Mouse (Mus musculus) megakaryocyte, embryonic 14.5 days (primary cell): Measurements from ENCODE around the gene Trim47. TPM values are rescaled to one million over a fixed set of nuclear protein-coding genes. Genes with fewer than 3 reads are reported as not detected.
"Not testable (repeated sequence)": the region's sequence is repeated elsewhere in the genome, so short reads cannot be mapped to it uniquely, and the experiment has no call there.

Experiments used
- H3K27me3 ChIP-seq: replicated peaks from 2 replicates; pipeline ENCODE3; 2012; ENCODE audit warnings: inconsistent platforms
- H3K36me3 ChIP-seq: replicated peaks from 2 replicates; pipeline ENCODE3; 2012; ENCODE audit warnings: low read length, inconsistent platforms, mixed read lengths
- H3K4me1 ChIP-seq: 2 replicates; pipeline ENCODE4 v1.6.1; 2012; ENCODE audit warnings: inconsistent platforms
- H3K4me3 ChIP-seq: replicated peaks from 2 replicates; pipeline ENCODE3; 2012; ENCODE audit warnings: moderate library complexity, mild to moderate bottlenecking, inconsistent platforms
- H3K9me3 ChIP-seq: 2 replicates; pipeline ENCODE4 v1.6.1; 2012; ENCODE audit warnings: inconsistent platforms
- FLI1 ChIP-seq: IDR thresholded peaks from 2 replicates; pipeline ENCODE4 v1.6.1; 2012; ENCODE audit warnings: low read length, inconsistent platforms, mixed read lengths
- GATA1 ChIP-seq: IDR thresholded peaks from 3 replicates; pipeline ENCODE4 v1.6.1; 2012; ENCODE audit warnings: mixed read lengths, low read length, inconsistent platforms, borderline replicate concordance
- polyA plus RNA-seq: library from polyadenylated mRNA; stranded (reverse); fragments of >175 nt; gene quantifications from 2 replicates; pipeline ENCODE4 v1.2.3, GENCODE M21; 2012; ENCODE audit warnings: low replicate concordance; ENCODE audit not compliant: insufficient read depth

Gene Trim47
- polyA plus RNA-seq, 1 experiment = 23.5 TPM

- peaks cover 12% of the 10 kb centered on the region for H3K9me3 ChIP-seq
- H3K27me3 ChIP-seq = no peaks in the 10 kb centered on the region
- H3K36me3 ChIP-seq = peaks cover 74% of the 10 kb centered on the region
- peaks cover 56% of the 10 kb centered on the region for H3K4me1 ChIP-seq
- no peak overlapping the region for H3K4me3 ChIP-seq
- no peak for TF ChIP-seq FLI1
- no peak for TF ChIP-seq GATA1
These were observed 749 bp downstream of the Trim47 start for GRCm38 (mm10) chr11:116126261-116126660.

GRCm38 (mm10) chr11:116121731-116122245, 5.2 kb downstream of the Trim47 start:
- not testable (repeated sequence) for H3K4me3 ChIP-seq, H3K27me3 ChIP-seq
- Histone ChIP-seq H3K36me3 (peaks cover 79% of the 10 kb centered on the region), H3K4me1 (peaks cover 21% of the 10 kb centered on the region), H3K9me3 (peaks cover 12% of the 10 kb centered on the region)

GRCm38 (mm10) chr11:116117819-116118218, 9.2 kb downstream of the Trim47 start:
- Histone ChIP-seq H3K4me3 (no peak overlapping the region), H3K36me3 (peaks cover 51% of the 10 kb centered on the region), H3K9me3 (no peaks in the 10 kb centered on the region; the same call in 1 of the 2 replicates), H3K27me3 (no peaks in the 10 kb centered on the region), H3K4me1 (peaks cover 28% of the 10 kb centered on the region)
- TF ChIP-seq GATA1 (no peak), FLI1 (no peak)

- Histone ChIP-seq H3K36me3 (peaks cover 45% of the 10 kb centered on the region), H3K9me3 (no peaks in the 10 kb centered on the region; the same call in 1 of the 2 replicates), H3K4me1 (peaks cover 31% of the 10 kb centered on the region), H3K4me3 (peak overlapping the region; percentile 33), H3K27me3 (no peaks in the 10 kb centered on the region)
- TF ChIP-seq FLI1 = no peak
These were observed 9.8 kb downstream of the Trim47 start for GRCm38 (mm10) chr11:116117241-116117640.

GRCm38 (mm10) chr11:116111611-116112203, 15.3 kb downstream of the Trim47 start:
- peak overlapping the region; percentile 82 for H3K4me3 ChIP-seq
- H3K9me3 ChIP-seq = no peaks in the 10 kb centered on the region
- peaks cover 21% of the 10 kb centered on the region for H3K27me3 ChIP-seq
- no peak for TF ChIP-seq GATA1
- peaks cover 70% of the 10 kb centered on the region for H3K4me1 ChIP-seq
- peaks cover 38% of the 10 kb centered on the region for H3K36me3 ChIP-seq

- Histone ChIP-seq H3K27me3 (peaks cover 21% of the 10 kb centered on the region), H3K4me3 (peak overlapping the region; percentile 95), H3K36me3 (peaks cover 41% of the 10 kb centered on the region), H3K9me3 (no peaks in the 10 kb centered on the region), H3K4me1 (peaks cover 74% of the 10 kb centered on the region)
- TF ChIP-seq FLI1 (no peak), GATA1 (no peak)
These were observed 15.9 kb downstream of the Trim47 start for GRCm38 (mm10) chr11:116111067-116111466.

GRCm38 (mm10) chr11:116110540-116110939, 16.5 kb downstream of the Trim47 start:
- Histone ChIP-seq H3K4me1 (peaks cover 79% of the 10 kb centered on the region), H3K4me3 (peak overlapping the region; percentile 95), H3K36me3 (peaks cover 46% of the 10 kb centered on the region), H3K27me3 (peaks cover 21% of the 10 kb centered on the region), H3K9me3 (no peaks in the 10 kb centered on the region)
- no peak for TF ChIP-seq GATA1
- TF ChIP-seq FLI1 = no peak

- no peak for TF ChIP-seq FLI1
- no peak for TF ChIP-seq GATA1
- peaks cover 83% of the 10 kb centered on the region for H3K4me1 ChIP-seq
- H3K9me3 ChIP-seq = no peaks in the 10 kb centered on the region
- peaks cover 21% of the 10 kb centered on the region for H3K27me3 ChIP-seq
- peak overlapping the region; percentile 95 for H3K4me3 ChIP-seq
- H3K36me3 ChIP-seq = peaks cover 48% of the 10 kb centered on the region
These were observed 16.9 kb downstream of the Trim47 start for GRCm38 (mm10) chr11:116110131-116110530.

- peaks cover 48% of the 10 kb centered on the region for H3K36me3 ChIP-seq
- no peak for TF ChIP-seq FLI1
- no peak for TF ChIP-seq GATA1
- H3K4me1 ChIP-seq = peaks cover 89% of the 10 kb centered on the region
- H3K4me3 ChIP-seq = peak overlapping the region; percentile 95
- no peaks in the 10 kb centered on the region for H3K9me3 ChIP-seq
- peaks cover 21% of the 10 kb centered on the region for H3K27me3 ChIP-seq
These were observed 17.4 kb downstream of the Trim47 start for GRCm38 (mm10) chr11:116109441-116110081.

GRCm38 (mm10) chr11:116108464-116109137, 18.4 kb downstream of the Trim47 start:
- peaks cover 93% of the 10 kb centered on the region for H3K4me1 ChIP-seq
- peaks cover 21% of the 10 kb centered on the region for H3K27me3 ChIP-seq
- H3K36me3 ChIP-seq = peaks cover 42% of the 10 kb centered on the region
- TF ChIP-seq GATA1 (no peak), FLI1 (no peak)
- H3K4me3 ChIP-seq = peak overlapping the region; percentile 95
- no peaks in the 10 kb centered on the region for H3K9me3 ChIP-seq
